Mouse (Mus musculus) heart, postnatal 14 days (tissue): Measurements from ENCODE around the gene Ssxb5. TPM values are rescaled to one million over a fixed set of nuclear protein-coding genes. Genes with fewer than 3 reads are reported as not detected.
"Not testable (repeated sequence)": the region's sequence is repeated elsewhere in the genome, so short reads cannot be mapped to it uniquely, and the experiment has no call there.

ENCODE experiments used
- DNase-seq, 2 experiments: peaks; one replicate each; pipeline ENCODE4 v3.0.0; 2021 to 2022
- intact Hi-C: fragments of 180-260 bp; cut with DNase I; formaldehyde crosslinking; loops from one replicate; pipeline ENCODE4 v1.15.1; 2025
- long read RNA-seq, 2 experiments: library from polyadenylated mRNA; stranded (forward); transcript quantifications; one replicate each; pipeline ENCODE4 v2.0.0; 2021
- total RNA-seq, 2 experiments: library from RNA; stranded (reverse); gene quantifications; 2 replicates each; pipeline ENCODE4 v1.2.3; 2021

The Ssxb5 gene
- not detected for total RNA-seq
- long read RNA-seq, experiment 1: 0 reads
- long read RNA-seq, experiment 2: 0 reads

GRCm38 (mm10) chrX:8803391-8803790, at the start of gene Ssxb5:
Gene Ssxb5, plus strand, starts transcription at chrX:8803691.
- intact Hi-C loops, DNase-seq: not testable (repeated sequence)

GRCm38 (mm10) chrX:8832043-8832442, 28.6 kb downstream of the Ssxb5 start:
- peak; percentile 32 to 50 for DNase-seq
- intact Hi-C loops: loop anchor here (5.0 kb wide), 1 partner anchor 115 kb away; no protein-coding TSS in a partner anchor

GRCm38 (mm10) chrX:8843694-8844093, 40.2 kb downstream of the Ssxb5 start, which contains the start of gene Gm6592:
Gene Gm6592, plus strand, starts transcription at chrX:8843994.
- DNase-seq: no peak
- intact Hi-C loops: no loop called here

GRCm38 (mm10) chrX:8852486-8852885, 49.0 kb downstream of the Ssxb5 start:
- intact Hi-C loops: no loop called here
- no peak for DNase-seq

Other genes starting within 250 kb of the Ssxb5 start
- gene Ssxb3, start 211.9 kb upstream of the Ssxb5 start, total RNA-seq: not detected
- not detected for gene Ssxb8, start 112.8 kb upstream of the Ssxb5 start, total RNA-seq
- gene Ssx9, start 55.3 kb upstream of the Ssxb5 start, total RNA-seq: not detected
- gene Gm6592, start 40.3 kb downstream of the Ssxb5 start, total RNA-seq: not detected
- not detected for gene Gm5751, start 70.6 kb downstream of the Ssxb5 start, total RNA-seq
- gene B630019K06Rik, start 88.7 kb downstream of the Ssxb5 start, total RNA-seq: under 1 TPM; 0.72 to 0.80 TPM
- gene Fthl17b, start 159.3 kb downstream of the Ssxb5 start, total RNA-seq: not detected
- not detected for gene Fthl17c, start 172.9 kb downstream of the Ssxb5 start, total RNA-seq
- not detected for gene Fthl17d, start 183.1 kb downstream of the Ssxb5 start, total RNA-seq
- not detected for gene Fthl17e, start 229.8 kb downstream of the Ssxb5 start, total RNA-seq